Mouse (Mus musculus) intestine, embryonic 16.5 days (tissue): ENCODE data around the gene Smad9. TPM values are rescaled to one million over a fixed set of nuclear protein-coding genes. Genes with fewer than 3 reads are reported as not detected.

Experiments
- ATAC-seq: fragments of 200-750 bp; cut with Nextera tagmentation; 2 replicates; pipeline ENCODE4 v1.8.0; 2017; ENCODE audit warnings: moderate TSS enrichment, moderate library complexity
- H3K27ac ChIP-seq: fragments of 300-500 bp; sonication (generic); 2 replicates; pipeline ENCODE4 v1.5.1; 2014; ENCODE audit warnings: mild to moderate bottlenecking, low read length
- H3K27me3 ChIP-seq: fragments of 300-500 bp; sonication (generic); replicated peaks from 2 replicates; pipeline ENCODE4 v1.6.1; 2014; ENCODE audit warnings: low read length, control low read depth, mixed read lengths; ENCODE audit not compliant: control insufficient read depth, insufficient read depth
- H3K36me3 ChIP-seq: fragments of 300-500 bp; sonication (generic); 2 replicates; pipeline ENCODE4 v1.6.1; 2014; ENCODE audit warnings: low read length, control low read depth; ENCODE audit not compliant: control insufficient read depth, insufficient read depth
- H3K4me1 ChIP-seq: fragments of 300-500 bp; sonication (generic); 2 replicates; pipeline ENCODE4 v1.6.1; 2014; ENCODE audit warnings: low read length, control low read depth, mixed read lengths; ENCODE audit not compliant: control insufficient read depth, insufficient read depth
- H3K4me2 ChIP-seq: fragments of 300-500 bp; sonication (generic); 2 replicates; pipeline ENCODE4 v1.6.1; 2014; ENCODE audit warnings: low read depth, low read length, control low read depth
- H3K4me3 ChIP-seq: fragments of 300-500 bp; sonication (generic); 2 replicates; pipeline ENCODE4 v1.5.1; 2014; ENCODE audit warnings: mild to moderate bottlenecking, low read length
- H3K9ac ChIP-seq: fragments of 300-500 bp; sonication (generic); 2 replicates; pipeline ENCODE4 v1.6.1; 2014; ENCODE audit warnings: low read depth, low read length
- H3K9me3 ChIP-seq: fragments of 300-500 bp; sonication (generic); 2 replicates; pipeline ENCODE4 v1.6.1; 2016; ENCODE audit warnings: low read length, control low read depth; ENCODE audit not compliant: control insufficient read depth
- WGBS: fragments of 180-500 bp; shearing (Covaris S2); extraction: QIAGEN DNeasy Blood & Tissue Kit; methylation state at CpG from one replicate; pipeline ENCODE4 v1.1.7; 2014; 5-methylcytosine and 5-hydroxymethylcytosine counted together
- polyA plus RNA-seq: library from polyadenylated mRNA; unstranded; fragments of >200 nt; fragmentation: Nextera tagmentation; extraction: Ambion mirVana; gene quantifications from 2 replicates; pipeline ENCODE4 v1.2.1, GENCODE M21; 2015

Smad9 gene
- 1.0 and 1.4 TPM in 2 replicates for polyA plus RNA-seq

DNA sequence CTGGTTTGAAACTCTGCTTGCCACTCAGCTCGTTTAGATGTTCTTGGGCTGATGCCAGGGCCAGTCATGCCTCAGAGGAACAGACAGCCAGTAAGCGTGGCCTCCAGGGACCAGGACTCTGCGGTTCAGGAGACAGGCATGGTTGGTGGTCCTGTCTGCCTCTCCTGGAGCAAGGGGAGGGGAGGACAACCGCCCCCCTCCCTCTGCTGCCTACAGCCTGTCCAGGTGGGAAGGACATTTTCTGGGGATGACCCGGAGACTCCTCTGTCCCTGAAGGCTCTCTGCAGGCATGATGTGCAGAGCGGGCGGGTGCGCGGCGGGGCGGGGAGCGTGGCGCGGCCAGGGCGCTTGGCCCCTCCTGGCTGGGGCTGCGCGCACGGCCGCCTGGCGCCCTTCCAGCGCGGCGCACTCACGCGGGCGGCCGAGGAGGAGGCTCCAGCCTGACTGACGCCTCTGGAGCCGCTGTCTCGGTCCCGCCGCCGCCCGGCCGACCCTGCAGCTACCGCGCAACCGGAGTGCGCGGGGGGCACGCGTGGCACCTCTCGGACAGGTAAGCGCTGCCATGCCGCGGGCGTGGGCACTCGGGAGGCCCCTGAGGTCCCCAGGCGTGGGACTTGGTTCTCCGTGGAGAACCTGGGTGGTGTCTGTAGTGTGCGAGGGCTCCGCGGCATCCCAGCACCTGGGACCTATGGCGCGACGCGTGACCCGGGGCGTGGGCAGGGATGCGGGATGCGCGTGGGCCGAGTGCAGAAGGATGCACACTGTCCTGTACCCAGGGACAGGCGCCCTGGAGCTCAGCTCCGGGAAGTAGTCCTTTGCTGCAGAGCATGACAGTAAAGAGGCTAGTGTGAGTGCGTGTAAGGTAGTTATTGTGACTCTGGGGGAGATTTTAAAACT lies at the start of gene Smad9:
Gene Smad9 (plus strand): TSS at position 438 of the 897 bp plus-strand sequence.
- Histone ChIP-seq H3K4me3 (peak within 1 kb of the TSS; percentile 58), H3K4me2 (peak within 1 kb of the TSS; percentile 92), H3K4me1 (peaks cover 10% of the 10 kb centered on the region), H3K27ac (peak within 1 kb of the TSS; percentile 67), H3K36me3 (peaks cover 4% of the 10 kb centered on the region; the same call in 1 of the 2 replicates), H3K9me3 (no peaks in the 10 kb centered on the region), H3K27me3 (peaks cover 5% of the 10 kb centered on the region; the same call in 1 of the 2 replicates), H3K9ac (peak within 1 kb of the TSS; percentile 71)
- peak; percentile 92 for ATAC-seq
- WGBS, result under 1% methylated on average over 65 of the region's 66 CpGs

GRCm38 (mm10) chr3:54708972-54709371 lies 46.4 kb upstream of the Smad9 start:
- peaks cover 8% of the 10 kb centered on the region for H3K36me3 ChIP-seq
- ATAC-seq, result no peak
- no peak overlapping the region for H3K9ac ChIP-seq
- WGBS, result 86% methylated on average over 9 of the region's 9 CpGs
- no peak overlapping the region for H3K4me3 ChIP-seq
- no peak overlapping the region for H3K27ac ChIP-seq
- H3K9me3 ChIP-seq, result no peaks in the 10 kb centered on the region
- H3K4me1 ChIP-seq, result no peaks in the 10 kb centered on the region
- no peaks in the 10 kb centered on the region for H3K27me3 ChIP-seq
- no peak overlapping the region for H3K4me2 ChIP-seq

DNA sequence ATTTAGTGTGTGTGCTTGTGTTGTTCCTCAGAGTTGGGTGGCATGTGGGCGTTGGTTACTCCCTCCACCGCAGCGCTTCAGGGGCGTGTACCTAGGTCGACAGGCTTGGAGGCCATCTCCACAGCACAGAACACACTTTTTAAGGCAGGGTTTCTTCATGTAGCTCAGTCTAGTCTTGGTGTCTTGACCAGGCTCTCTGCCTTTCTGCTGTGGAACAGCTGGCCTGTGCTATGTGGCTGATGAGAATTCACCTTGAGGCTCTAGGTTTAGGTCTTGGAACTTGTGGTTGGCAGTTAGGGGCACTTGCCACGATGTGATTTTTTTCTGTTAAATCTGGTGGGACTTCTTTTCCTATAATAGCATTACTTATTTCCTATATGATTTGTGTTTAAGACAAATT lies 41.1 kb upstream of the Smad9 start, which contains the start of gene Gm21958:
Gene Gm21958 (minus strand): TSS at position 101 of the 400 bp plus-strand sequence.
- 91% methylated on average over 6 of the region's 6 CpGs for WGBS
- ATAC-seq, result no peak
- Histone ChIP-seq H3K27ac (no peak within 1 kb of the TSS), H3K9ac (no peak within 1 kb of the TSS), H3K9me3 (no peaks in the 10 kb centered on the region), H3K4me2 (no peak within 1 kb of the TSS), H3K36me3 (peaks cover 13% of the 10 kb centered on the region), H3K4me1 (no peaks in the 10 kb centered on the region), H3K27me3 (no peaks in the 10 kb centered on the region), H3K4me3 (no peak within 1 kb of the TSS)

DNA sequence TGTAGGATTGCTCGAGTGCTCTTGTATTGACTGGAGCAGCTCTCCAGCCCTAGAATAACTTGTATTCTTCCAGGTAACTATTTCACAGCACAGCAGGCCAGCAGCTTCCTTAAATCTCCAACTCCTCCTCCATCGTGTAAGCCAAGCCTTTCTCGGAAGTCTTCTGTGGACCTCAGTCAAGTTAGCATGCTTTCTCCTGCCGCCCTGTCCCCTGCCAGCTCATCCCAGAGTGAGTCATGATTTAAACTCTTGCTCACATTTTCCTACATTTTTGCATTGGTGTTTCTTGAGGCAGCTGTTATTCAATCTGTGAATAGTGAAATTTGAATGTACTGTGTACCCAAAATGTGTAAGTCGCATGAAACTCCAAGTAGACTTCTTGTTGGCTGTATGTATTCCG lies 39.9 kb upstream of the Smad9 start:
- H3K4me2 ChIP-seq, result no peak overlapping the region
- no peak overlapping the region for H3K27ac ChIP-seq
- WGBS, result 91% methylated on average over 6 of the region's 6 CpGs
- H3K4me1 ChIP-seq, result no peaks in the 10 kb centered on the region
- no peak overlapping the region for H3K9ac ChIP-seq
- no peaks in the 10 kb centered on the region for H3K27me3 ChIP-seq
- no peak for ATAC-seq
- H3K4me3 ChIP-seq, result no peak overlapping the region
- H3K9me3 ChIP-seq, result no peaks in the 10 kb centered on the region
- peaks cover 12% of the 10 kb centered on the region for H3K36me3 ChIP-seq

- no peak overlapping the region for H3K4me3 ChIP-seq
- peaks cover 12% of the 10 kb centered on the region for H3K36me3 ChIP-seq
- no peaks in the 10 kb centered on the region for H3K27me3 ChIP-seq
- no peak overlapping the region for H3K9ac ChIP-seq
- no peak overlapping the region for H3K27ac ChIP-seq
- no peak overlapping the region for H3K4me2 ChIP-seq
- no peaks in the 10 kb centered on the region for H3K4me1 ChIP-seq
- WGBS, result 80% methylated on average over 6 of the region's 6 CpGs
- ATAC-seq, result no peak
- no peaks in the 10 kb centered on the region for H3K9me3 ChIP-seq
These were observed 38.0 kb upstream of the Smad9 start for GRCm38 (mm10) chr3:54717348-54717747.

GRCm38 (mm10) chr3:54718947-54719346 lies 36.4 kb upstream of the Smad9 start:
- no peak overlapping the region for H3K27ac ChIP-seq
- H3K9ac ChIP-seq, result no peak overlapping the region
- no peaks in the 10 kb centered on the region for H3K9me3 ChIP-seq
- ATAC-seq, result no peak
- WGBS, result 62% methylated on average over 3 of the region's 3 CpGs
- H3K4me2 ChIP-seq, result no peak overlapping the region
- H3K4me1 ChIP-seq, result no peaks in the 10 kb centered on the region
- H3K36me3 ChIP-seq, result peaks cover 12% of the 10 kb centered on the region
- no peaks in the 10 kb centered on the region for H3K27me3 ChIP-seq
- H3K4me3 ChIP-seq, result no peak overlapping the region

GRCm38 (mm10) chr3:54723741-54724500 lies 31.5 kb upstream of the Smad9 start:
- Histone ChIP-seq H3K36me3 (peaks cover 9% of the 10 kb centered on the region), H3K4me3 (no peak overlapping the region)
- no peak for ATAC-seq

GRCm38 (mm10) chr3:54725344-54725743 lies 30.0 kb upstream of the Smad9 start:
- H3K36me3 ChIP-seq, result peaks cover 10% of the 10 kb centered on the region
- H3K27me3 ChIP-seq, result no peaks in the 10 kb centered on the region
- WGBS, result 76% methylated on average over 2 of the region's 2 CpGs

More at GRCm38 (mm10) chr3:54723741-54724500, 31.5 kb upstream of the Smad9 start:
- H3K27ac ChIP-seq, result no peak overlapping the region
- H3K4me1 ChIP-seq, result no peaks in the 10 kb centered on the region
- no peaks in the 10 kb centered on the region for H3K9me3 ChIP-seq
- H3K4me2 ChIP-seq, result no peak overlapping the region
- WGBS, result 80% methylated on average over 10 of the region's 10 CpGs
- H3K27me3 ChIP-seq, result no peaks in the 10 kb centered on the region
- H3K9ac ChIP-seq, result no peak overlapping the region

GRCm38 (mm10) chr3:54727588-54727987 lies 27.8 kb upstream of the Smad9 start:
- 97% methylated on average over 2 of the region's 2 CpGs for WGBS
- H3K9me3 ChIP-seq, result no peaks in the 10 kb centered on the region
- H3K27me3 ChIP-seq, result no peaks in the 10 kb centered on the region
- no peak overlapping the region for H3K4me3 ChIP-seq
- H3K27ac ChIP-seq, result no peak overlapping the region
- H3K4me2 ChIP-seq, result no peak overlapping the region
- H3K9ac ChIP-seq, result no peak overlapping the region
- peaks cover 10% of the 10 kb centered on the region for H3K36me3 ChIP-seq
- ATAC-seq, result no peak
- H3K4me1 ChIP-seq, result no peaks in the 10 kb centered on the region

More at GRCm38 (mm10) chr3:54725344-54725743, 30.0 kb upstream of the Smad9 start:
- Histone ChIP-seq H3K9me3 (no peaks in the 10 kb centered on the region), H3K27ac (no peak overlapping the region), H3K4me2 (no peak overlapping the region), H3K9ac (no peak overlapping the region), H3K4me1 (no peaks in the 10 kb centered on the region), H3K4me3 (no peak overlapping the region)
- ATAC-seq, result no peak
